Mouse (Mus musculus): ENCODE measurements around the gene Anapc4.

DNA sequence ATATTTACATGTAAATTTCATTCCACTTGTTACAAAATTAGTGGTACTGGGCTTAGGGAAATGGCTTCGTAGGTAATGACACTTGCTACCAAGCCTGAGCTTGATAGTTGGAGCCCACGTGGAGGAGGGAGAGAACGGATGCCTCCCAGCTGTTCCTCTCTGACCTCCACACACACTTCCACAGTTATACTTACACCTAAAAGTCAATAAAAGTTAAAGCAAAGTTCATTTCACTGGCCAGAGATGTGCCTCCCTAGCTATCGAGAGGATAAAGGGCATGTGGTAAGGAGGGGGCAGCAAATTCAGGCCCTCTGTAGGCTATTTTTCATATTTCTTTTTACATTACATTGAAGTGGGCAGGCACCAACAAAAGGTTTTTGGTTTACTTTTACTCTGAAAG, 5.9 kb upstream of the Anapc4 start:
- TF ChIP-seq MAX (IDR thresholded peaks at IDR 0.05) = no peak
- no peak for TF ChIP-seq CTCF (IDR thresholded peaks at IDR 0.05; ENCODE audit: control insufficient read depth, insufficient read depth, insufficient read length)
- TF ChIP-seq CEBPB (IDR thresholded peaks at IDR 0.05; ENCODE audit: low read depth) = no peak
- no peak for TF ChIP-seq USF1 (IDR thresholded peaks at IDR 0.05; ENCODE audit: low read depth)
- no peak for TF ChIP-seq MYOD1 (IDR thresholded peaks at IDR 0.05; ENCODE audit: control insufficient read depth, insufficient read length, low read depth)
- TF ChIP-seq MYOG (IDR thresholded peaks at IDR 0.05; ENCODE audit: control insufficient read depth, extremely low read depth, insufficient read length) = no peak
